Mouse (Mus musculus) gastrocnemius, adult 2 months (tissue): ENCODE results near the gene Mfsd4b5. TPM values are rescaled to one million over a fixed set of nuclear protein-coding genes. Genes with fewer than 3 reads are reported as not detected.
"Not testable (repeated sequence)": the region's sequence is repeated elsewhere in the genome, so short reads cannot be mapped to it uniquely, and the experiment has no call there.

Source experiments
- DNase-seq: peaks from one replicate; pipeline ENCODE4 v3.0.0; 2022
- H3K27ac ChIP-seq: fragments of 200-600 bp; 2 replicates; pipeline ENCODE4 v1.8.1; 2022; ENCODE audit warnings: mild to moderate bottlenecking
- H3K4me3 ChIP-seq: fragments of 200-600 bp; 2 replicates; pipeline ENCODE4 v1.8.1; 2022; ENCODE audit warnings: mild to moderate bottlenecking, moderate library complexity
- CTCF ChIP-seq: fragments of 200-600 bp; IDR thresholded peaks from 2 replicates; pipeline ENCODE4 v1.8.1; 2022; ENCODE audit warnings: antibody characterized with exemption, mild to moderate bottlenecking, moderate library complexity
- intact Hi-C: fragments of 180-260 bp; cut with DNase I; formaldehyde crosslinking; loops from one replicate; pipeline ENCODE4 v1.15.1; 2025
- total RNA-seq, 2 experiments: library from RNA; stranded (reverse); gene quantifications; 2 replicates each; pipeline ENCODE4 v1.2.3; 2021

The Mfsd4b5 gene
- total RNA-seq, 2 experiments from 2014 or later = 0.26 to 1.2 TPM

DNA sequence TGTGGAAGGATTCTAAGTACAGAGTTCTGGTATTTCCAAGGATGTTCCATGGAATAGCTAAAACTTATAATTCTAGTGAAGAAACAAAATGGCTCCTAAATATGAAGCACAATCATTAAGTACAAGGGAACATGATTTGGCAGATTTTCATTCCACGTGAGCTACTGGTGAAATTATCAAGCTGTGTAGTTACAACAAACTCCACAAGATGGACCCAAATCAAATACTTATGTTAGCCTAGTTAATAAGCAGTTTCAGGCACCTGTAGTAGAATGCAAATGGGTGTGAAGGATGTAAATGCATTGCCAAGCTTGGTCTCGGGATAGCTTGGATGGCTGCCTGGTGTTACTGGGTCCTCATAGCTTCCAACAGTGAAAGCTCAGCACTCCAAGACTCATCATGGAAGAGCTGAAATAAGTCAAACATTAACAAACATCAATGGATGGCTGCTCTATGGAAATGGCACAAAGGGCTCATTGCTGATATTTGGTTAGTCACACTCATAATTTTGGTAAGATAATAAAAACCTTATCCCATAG, 30.0 kb downstream of the Mfsd4b5 start:
- DNase-seq = no peak

DNA sequence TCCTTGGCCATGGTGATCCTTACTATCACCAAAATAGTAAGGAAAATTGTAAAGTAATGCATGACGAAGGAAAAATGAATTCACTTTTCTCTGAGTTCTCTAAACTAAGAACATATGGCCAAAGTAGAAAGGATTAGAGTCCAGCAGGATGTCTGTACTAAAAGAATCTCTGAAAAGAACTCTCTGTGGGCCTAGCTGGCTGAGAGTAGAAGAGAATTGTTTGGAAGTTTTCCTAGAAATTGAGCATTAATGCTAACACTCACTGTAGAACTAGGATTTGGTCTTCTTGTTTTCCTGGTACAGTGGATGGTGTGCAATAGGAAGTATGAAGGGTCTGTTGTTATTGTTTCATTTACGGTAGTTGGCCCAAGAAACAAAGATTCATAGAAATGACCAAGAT, 31.3 kb downstream of the Mfsd4b5 start:
- no peak overlapping the region for H3K27ac ChIP-seq
- no peak for TF ChIP-seq CTCF
- no peak overlapping the region for H3K4me3 ChIP-seq
- intact Hi-C loops = loop anchor here (5.0 kb wide), 4 partner anchors 53 to 187 kb away; partner anchors contain the start of gene Slc16a10
- DNase-seq = no peak

More for the DNA sequence above, 30.0 kb downstream of the Mfsd4b5 start:
- intact Hi-C loops = loop anchor here (5.0 kb wide), 4 partner anchors 54 to 186 kb away; partner anchors contain the start of gene Slc16a10
- Histone ChIP-seq H3K27ac (no peak overlapping the region), H3K4me3 (no peak overlapping the region)
- no peak for TF ChIP-seq CTCF

DNA sequence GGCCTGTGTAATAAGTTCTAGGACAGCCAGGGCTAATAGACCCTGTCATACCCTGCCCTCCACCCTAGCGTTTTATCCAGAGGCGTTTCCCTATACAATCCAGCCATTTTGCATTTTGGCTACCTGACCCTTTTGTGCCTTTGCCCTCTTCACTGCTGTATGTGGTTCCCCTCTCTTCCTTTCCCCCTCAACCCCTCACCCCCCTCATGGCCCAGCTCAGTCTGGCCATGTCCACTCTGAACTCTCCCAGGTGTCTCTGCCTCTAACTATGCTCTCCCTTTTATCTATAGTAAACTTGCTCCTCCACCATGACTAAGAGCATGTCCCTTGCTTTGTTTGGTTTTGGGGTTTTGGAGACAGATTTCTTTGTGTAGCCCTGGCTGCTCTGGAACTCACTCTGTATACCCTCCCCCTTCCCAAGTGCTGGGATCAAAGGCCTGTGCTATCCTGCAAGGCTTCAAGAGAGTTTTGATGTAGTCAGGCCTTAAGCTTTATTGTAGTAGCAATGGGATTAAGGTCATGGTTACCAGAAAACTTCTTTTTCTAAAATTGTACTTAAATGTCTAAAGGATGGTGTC, 37.0 kb downstream of the Mfsd4b5 start:
- TF ChIP-seq CTCF = no peak
- no peak for DNase-seq
- intact Hi-C loops = no loop called here
- H3K27ac ChIP-seq = no peak overlapping the region
- no peak overlapping the region for H3K4me3 ChIP-seq

DNA sequence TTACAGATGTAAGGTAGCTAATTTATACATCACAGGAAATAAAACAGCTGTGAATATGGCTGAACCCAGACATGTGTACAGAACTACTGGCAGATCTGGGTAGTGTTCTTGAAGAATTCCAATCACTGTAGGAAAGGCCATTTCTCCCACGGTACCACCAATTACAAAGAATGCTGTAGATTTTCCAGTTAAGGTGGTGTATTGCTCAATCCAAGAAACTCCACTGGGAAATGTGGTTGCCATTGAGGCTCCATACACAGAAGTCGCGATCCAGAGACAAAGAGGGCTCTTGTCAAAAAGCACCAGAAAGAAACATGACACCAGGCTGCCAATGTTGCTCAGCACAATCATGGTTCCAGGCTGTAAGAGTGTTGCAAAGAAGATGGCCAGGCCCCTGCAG, 39.3 kb downstream of the Mfsd4b5 start:
- H3K4me3 ChIP-seq, H3K27ac ChIP-seq, DNase-seq, intact Hi-C loops: not testable (repeated sequence)

DNA sequence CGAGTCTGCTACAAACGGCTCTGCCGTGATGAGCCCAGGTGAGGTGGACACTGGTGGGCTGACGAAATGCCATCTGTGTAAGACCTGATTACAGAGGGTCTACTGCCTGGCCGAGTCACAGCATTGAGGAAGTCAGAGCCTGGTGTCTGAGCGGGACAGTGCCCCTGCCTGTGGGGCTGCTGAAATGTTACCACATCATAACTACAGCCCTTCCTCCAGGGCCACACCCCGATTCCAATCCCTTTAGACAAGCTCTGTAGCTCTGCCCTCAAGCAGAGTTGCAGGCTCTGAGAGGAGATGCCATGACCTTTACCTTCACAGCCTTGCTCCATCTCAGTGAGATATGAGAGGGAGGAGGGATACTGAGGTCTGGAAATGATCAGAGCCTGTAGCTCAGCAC, 49.9 kb downstream of the Mfsd4b5 start:
- Histone ChIP-seq H3K4me3 (no peak overlapping the region), H3K27ac (no peak overlapping the region)
- TF ChIP-seq CTCF = no peak
- DNase-seq = no peak
- intact Hi-C loops = no loop called here

DNA sequence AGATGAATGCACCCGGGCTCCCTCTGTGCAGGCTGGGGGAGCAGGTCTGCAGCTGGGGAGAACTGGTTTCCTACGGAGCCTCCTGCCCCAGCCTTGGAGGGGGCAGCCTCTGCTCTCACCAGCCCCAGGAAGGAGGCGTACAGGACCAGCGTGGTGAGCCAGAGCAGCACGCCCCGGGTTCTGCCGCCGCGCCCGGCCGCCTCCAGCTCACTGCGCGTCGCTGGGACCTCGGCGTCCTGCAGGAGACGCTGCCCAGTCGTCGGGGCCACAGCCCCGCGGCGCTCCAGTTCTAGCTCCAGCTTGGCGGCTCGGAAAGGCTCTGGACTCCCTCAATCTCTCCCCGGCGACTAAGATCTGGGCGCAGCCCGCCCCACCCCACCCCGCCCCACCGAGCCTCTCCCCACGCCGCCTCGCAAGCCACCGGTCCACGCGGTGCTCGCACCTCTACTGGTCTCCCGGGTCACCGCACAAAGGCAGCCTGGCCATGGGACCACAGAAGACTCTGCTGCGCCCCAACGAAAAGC, 59.8 kb downstream of the Mfsd4b5 start, which contains the start of gene Mfsd4b2:
Mfsd4b2 (minus strand) TSS at position 308 of the 524 bp plus-strand sequence.
- peak; percentile 39 for TF ChIP-seq CTCF
- intact Hi-C loops = no loop called here
- DNase-seq = peak; percentile 57
- Histone ChIP-seq H3K4me3 (peak within 1 kb of the TSS; percentile 64), H3K27ac (no peak within 1 kb of the TSS)

DNA sequence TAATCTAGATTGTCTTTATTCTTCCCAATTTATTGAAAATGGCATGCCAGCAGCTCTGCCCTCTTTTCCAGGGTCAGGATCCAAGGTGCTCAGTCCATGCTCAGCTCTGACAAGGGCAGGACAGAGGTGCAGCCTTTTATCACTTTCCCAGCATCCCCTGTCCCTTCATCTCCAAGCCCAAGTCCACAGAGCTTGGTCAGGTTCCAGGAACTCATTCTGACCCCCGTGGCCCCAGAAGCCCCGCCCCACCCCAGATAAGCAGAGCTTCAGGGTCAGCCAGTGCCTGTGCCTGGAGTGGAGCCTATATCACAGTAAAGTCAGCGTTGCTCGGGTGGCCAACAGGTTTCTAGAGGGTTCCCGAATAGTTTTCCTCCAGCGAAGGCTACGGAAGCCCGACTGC, 61.9 kb downstream of the Mfsd4b5 start:
- DNase-seq, intact Hi-C loops: not testable (repeated sequence)

DNA sequence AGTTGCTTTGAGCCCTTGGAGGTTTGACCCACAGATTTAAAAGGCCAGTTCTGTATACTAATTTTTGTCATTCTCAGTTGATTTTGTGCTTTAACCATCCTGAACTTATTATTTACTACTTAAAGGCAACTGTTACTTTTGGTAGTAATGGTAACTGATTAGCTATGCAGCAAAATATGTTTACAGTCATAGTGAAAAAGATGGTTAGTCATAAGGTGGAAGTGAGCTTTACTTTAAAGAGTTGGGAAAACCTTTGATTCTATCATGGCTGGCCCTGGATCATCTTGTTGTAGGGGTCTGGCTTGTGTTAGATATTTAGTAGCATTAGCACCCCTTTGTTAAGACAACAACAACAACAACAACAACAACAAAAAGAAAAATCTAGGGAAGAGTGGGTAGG, 73.8 kb downstream of the Mfsd4b5 start:
- TF ChIP-seq CTCF = no peak
- no peak overlapping the region for H3K27ac ChIP-seq
- DNase-seq = no peak
- intact Hi-C loops = no loop called here
- H3K4me3 ChIP-seq = no peak overlapping the region

More for the DNA sequence above, 61.9 kb downstream of the Mfsd4b5 start:
- H3K27ac ChIP-seq, H3K4me3 ChIP-seq: not testable (repeated sequence)

DNA sequence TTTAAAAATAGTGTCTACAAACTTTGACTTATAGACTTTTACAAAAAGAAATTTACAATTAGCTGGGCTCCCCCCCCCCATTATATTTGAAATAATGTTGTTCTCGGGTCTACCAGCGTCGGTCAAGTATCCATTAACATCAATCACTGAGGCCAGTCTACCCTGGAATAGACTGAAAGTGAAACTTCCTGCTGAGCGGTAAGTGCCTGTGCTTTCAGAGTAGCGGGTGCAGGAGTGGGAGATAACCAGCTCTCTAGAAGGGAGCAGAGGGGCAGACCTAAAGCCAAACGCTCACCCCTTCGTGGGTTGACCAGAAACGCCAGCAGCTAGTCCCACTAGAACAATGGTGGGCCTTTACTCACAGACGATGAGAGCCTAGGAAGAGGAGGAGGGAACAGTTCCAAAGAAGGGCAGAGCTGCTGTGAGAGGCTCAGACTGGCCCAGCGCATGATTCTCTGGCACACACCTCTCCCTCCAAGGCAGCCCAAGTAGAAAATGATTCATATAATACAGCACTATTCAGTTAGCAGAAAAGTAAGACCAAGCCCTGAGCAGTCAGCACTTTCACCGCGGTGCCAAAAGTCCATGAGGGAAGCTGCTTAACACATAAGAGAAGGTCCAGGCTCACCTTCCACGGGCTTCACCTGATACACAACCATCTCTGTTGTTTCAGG, 77.5 kb downstream of the Mfsd4b5 start:
- intact Hi-C loops = no loop called here
- TF ChIP-seq CTCF = no peak
- DNase-seq = no peak
- Histone ChIP-seq H3K27ac (no peak overlapping the region), H3K4me3 (no peak overlapping the region)

Other genes starting within 250 kb of the Mfsd4b5 start
- 1 to 10 TPM; 2.3 to 2.9 TPM for gene Mfsd4b4, start 87.4 kb downstream of the Mfsd4b5 start, total RNA-seq
- under 1 TPM; 0.10 to 0.22 TPM for gene Mfsd4b2, start 59.7 kb downstream of the Mfsd4b5 start, total RNA-seq
- gene Mfsd4b3, start 26.5 kb downstream of the Mfsd4b5 start, total RNA-seq = 1 to 10 TPM; 4.4 to 7.6 TPM
- 1 to 10 TPM; 2.6 to 3.5 TPM for gene Mfsd4b1, start 38.6 kb upstream of the Mfsd4b5 start, total RNA-seq
- 10 to 100 TPM; 39.8 to 43.6 TPM for gene Slc16a10, start 155.6 kb upstream of the Mfsd4b5 start, total RNA-seq